ENCODE assay signal across 9 mouse cellular contexts in the genomic region with DNA sequence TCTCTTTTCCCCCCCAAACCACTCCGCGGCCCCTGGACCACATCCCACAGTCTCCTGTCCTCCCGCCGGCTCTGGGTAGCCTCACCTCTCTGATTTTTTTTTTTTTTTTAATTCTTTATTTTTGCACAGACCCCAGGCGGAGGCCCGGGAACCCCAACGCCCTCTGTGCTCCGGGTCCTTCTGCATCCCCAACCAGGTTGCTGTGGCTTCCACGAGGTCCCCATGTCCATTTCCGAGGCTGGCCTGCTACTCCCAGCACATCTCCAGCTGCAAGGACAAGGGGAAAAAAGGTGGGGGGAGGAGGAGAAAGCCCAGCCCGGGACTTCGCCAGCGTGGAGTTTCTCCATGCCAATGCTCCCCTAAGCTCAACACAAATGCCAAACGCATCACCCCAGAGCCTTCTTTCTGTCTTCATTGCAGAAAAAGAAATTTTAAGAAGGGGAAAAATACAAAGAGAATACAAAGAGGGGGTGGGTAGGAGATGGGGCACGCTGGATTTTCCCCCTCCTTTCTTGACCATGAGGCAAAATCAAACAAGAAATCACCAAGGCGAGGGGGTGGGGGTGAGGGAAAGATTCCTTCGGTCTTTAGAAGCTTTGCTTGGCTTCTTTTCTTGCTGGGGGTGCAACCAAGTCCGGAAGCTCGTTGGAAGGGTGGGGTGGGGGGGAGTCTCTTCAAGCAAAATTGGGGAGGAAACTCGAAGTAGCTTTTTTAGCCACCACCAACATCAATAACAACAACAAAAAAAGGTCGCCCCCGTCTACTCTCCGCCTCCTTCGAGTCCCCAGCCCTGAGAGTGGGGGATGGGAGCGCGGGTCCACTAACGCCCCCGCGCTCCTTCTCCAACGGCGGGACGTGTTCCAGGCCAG. TPM values are rescaled to one million over a fixed set of nuclear protein-coding genes. Genes with fewer than 3 reads are reported as not detected.
DNase-seq lines count a peak whose midpoint lies in the region; ATAC-seq and TF ChIP-seq lines count a peak whose summit lies in the region.
"Had no signal": no experiment of that assay in that cellular context is flagged by ENCODE, and none has a peak within 500 bp of the region (broad histone marks: within the 10 kb centered on the region; RNA-seq: fewer than 3 reads in every experiment).

No protein-coding gene starts in this region.

- no peak for ATAC-seq in limb, embryonic 15.5 days (ENCODE audit: insufficient number of reproducible peaks, low FRiP score, low TSS enrichment, low read depth)

- peaks cover 3% of the 10 kb centered on the region for H3K4me1 ChIP-seq in heart, adult 2 months (ENCODE audit: control insufficient read depth, insufficient read depth, low read length)
- no peaks in the 10 kb centered on the region for H3K4me1 ChIP-seq in kidney, adult 2 months (ENCODE audit: control insufficient read depth, insufficient read depth, low read length)
- H3K4me1 ChIP-seq in limb, embryonic 15.5 days, result peaks cover 27% of the 10 kb centered on the region
- peaks cover 17% of the 10 kb centered on the region for H3K4me1 ChIP-seq in thymus, adult 2 months (replicated peaks; ENCODE audit: control insufficient read depth, insufficient read depth, low read length)

- peak overlapping the region; percentile 52 for H3K4me2 ChIP-seq in limb, embryonic 15.5 days
- peak overlapping the region; percentile 75 for H3K4me2 ChIP-seq in myocyte (ENCODE audit: low read depth)

- WGBS in heart, adult 2 months, result 1% methylated on average over 32 of the region's 32 CpGs
- WGBS in kidney, adult 2 months, result 2% methylated on average over 32 of the region's 32 CpGs
- WGBS in limb, embryonic 15.5 days, result under 1% methylated on average over 32 of the region's 32 CpGs
- under 1% methylated on average over 32 of the region's 32 CpGs for WGBS in thymus, adult 2 months

- DNase-seq in gastrocnemius, adult 18-20 months (ENCODE audit: low spot score), result peak; percentile 9
- no peak for DNase-seq in gastrocnemius, adult 8-10 months (ENCODE audit: low spot score in 2 of 2)
- DNase-seq in embryo, embryonic 10.5 days (ENCODE audit: low spot score), result peak; percentile 84
- peak; percentile 63 to 71 for DNase-seq in heart, adult 2 months
- peak; percentile 50 for DNase-seq in kidney, adult 2 months
- peak; percentile 68 for DNase-seq in thymus, adult 2 months

- no peak for TF ChIP-seq EP300 in heart, adult 2 months (IDR thresholded peaks at IDR 0.05; ENCODE audit: insufficient read depth, low read depth, low read length)

- peak overlapping the region; percentile 92 for H3ac ChIP-seq in myocyte (ENCODE audit: control insufficient read depth, insufficient read length)

- H3K36me3 ChIP-seq in heart, adult 2 months (ENCODE audit: control insufficient read depth, insufficient read depth, low read length), result peaks cover 7% of the 10 kb centered on the region; the same call in 1 of the 2 replicates
- no peaks in the 10 kb centered on the region for H3K36me3 ChIP-seq in kidney, adult 2 months (ENCODE audit: control insufficient read depth, insufficient read depth, low read length)
- H3K36me3 ChIP-seq in limb, embryonic 15.5 days, result no peaks in the 10 kb centered on the region
- peaks cover 8% of the 10 kb centered on the region for H3K36me3 ChIP-seq in myocyte (ENCODE audit: control insufficient read depth, insufficient read depth)
- peaks cover 7% of the 10 kb centered on the region; the same call in 1 of the 2 replicates for H3K36me3 ChIP-seq in thymus, adult 2 months (ENCODE audit: control insufficient read depth, insufficient read depth, low read length)

- no peaks in the 10 kb centered on the region for H3K27me3 ChIP-seq in heart, adult 2 months (ENCODE audit: control insufficient read depth, insufficient read depth, low read length)
- H3K27me3 ChIP-seq in kidney, adult 2 months (replicated peaks; ENCODE audit: control insufficient read depth, insufficient read depth, low read length), result no peaks in the 10 kb centered on the region
- no peaks in the 10 kb centered on the region for H3K27me3 ChIP-seq in limb, embryonic 15.5 days
- H3K27me3 ChIP-seq in myocyte (ENCODE audit: control insufficient read depth, insufficient read depth, insufficient read length), result no peaks in the 10 kb centered on the region
- H3K27me3 ChIP-seq in thymus, adult 2 months (ENCODE audit: control insufficient read depth, insufficient read depth, low read length), result no peaks in the 10 kb centered on the region

- 0 out of 2 replicates have a peak, but pooled peaks have one; percentile 1 for TF ChIP-seq CTCF in heart, adult 2 months (IDR thresholded peaks at IDR 0.05)
- TF ChIP-seq CTCF in kidney, adult 2 months (conservative IDR thresholded peaks at IDR 0.05; ENCODE audit: insufficient read depth, insufficient read length, low read depth, low read length), result no peak
- TF ChIP-seq CTCF in thymus, adult 2 months (IDR thresholded peaks at IDR 0.05; ENCODE audit: borderline replicate concordance, control insufficient read depth, extremely low read depth, insufficient read depth, low read length, poor library complexity), result no peak

- no peaks in the 10 kb centered on the region for H3K9me3 ChIP-seq in limb, embryonic 15.5 days

- intact Hi-C loops in heart, adult 2 months (cut with DNase I), result loop anchor here (2.0 to 10.0 kb wide), 8 partner anchors 18 to 1034 kb away; a partner anchor contains a TSS

- peaks cover 2% of the 10 kb centered on the region; the same call in 1 of the 2 replicates for H3K79me2 ChIP-seq in heart, adult 2 months (replicated peaks; ENCODE audit: control insufficient read depth, insufficient read depth, low read length)
- H3K79me2 ChIP-seq in myocyte (ENCODE audit: control insufficient read depth, insufficient read depth), result peaks cover 37% of the 10 kb centered on the region

- peak overlapping the region; percentile 81 for H3K4me3 ChIP-seq in heart, adult 2 months
- peak overlapping the region; percentile 89 for H3K4me3 ChIP-seq in kidney, adult 2 months (ENCODE audit: insufficient read depth, low read depth, low read length)
- H3K4me3 ChIP-seq in limb, embryonic 15.5 days, result peak overlapping the region; percentile 81
- peak overlapping the region; percentile 99 for H3K4me3 ChIP-seq in myocyte
- H3K4me3 ChIP-seq in thymus, adult 2 months (ENCODE audit: control insufficient read depth, insufficient read depth, low read length), result peak overlapping the region; percentile 98

- TF ChIP-seq POLR2A in heart, adult 2 months (IDR thresholded peaks at IDR 0.05; ENCODE audit: insufficient read depth, low read depth, low read length), result no peak
- TF ChIP-seq POLR2A in kidney, adult 2 months (IDR thresholded peaks at IDR 0.05; ENCODE audit: low read depth, low read length), result no peak
- no peak for TF ChIP-seq POLR2A in myocyte (IDR thresholded peaks at IDR 0.05; ENCODE audit: insufficient read length, low read depth)
- TF ChIP-seq POLR2A in thymus, adult 2 months (IDR thresholded peaks at IDR 0.05; ENCODE audit: control insufficient read depth, extremely low read depth, insufficient read depth, low read length, poor library complexity), result peak; percentile 11; the same call in 1 of the 2 replicates

- H3K27ac ChIP-seq in heart, adult 2 months, result peak overlapping the region; percentile 90
- peak overlapping the region; percentile 37 for H3K27ac ChIP-seq in kidney, adult 2 months (ENCODE audit: insufficient read depth, low read depth, low read length)
- peak overlapping the region; percentile 99 for H3K27ac ChIP-seq in limb, embryonic 15.5 days
- peak overlapping the region; percentile 80 for H3K27ac ChIP-seq in thymus, adult 2 months (ENCODE audit: control insufficient read depth, insufficient read depth, low read length)
- H3K27ac ChIP-seq: macrophage had no signal

- H3K9ac ChIP-seq in heart, adult 2 months (ENCODE audit: low read depth, low read length), result peak overlapping the region; percentile 42
- H3K9ac ChIP-seq in limb, embryonic 15.5 days, result peak overlapping the region; percentile 93

TF ChIP-seq in myocyte, 11 proteins besides CTCF, POLR2A, EP300 and RAD21:
- peak; percentile 29 for TF ChIP-seq POLR2AphosphoS2 (IDR thresholded peaks at IDR 0.05; ENCODE audit: insufficient read length, low read depth)
- no peak for TF ChIP-seq TCF3 (IDR thresholded peaks at IDR 0.05; ENCODE audit: insufficient read length, low read depth)

RNA-seq across cellular contexts. Expression of a gene that starts 2.7 kb away (rescaled TPM):
- 10 to 100 TPM in 1 of 2 experiments, 1 to 10 TPM in 1; 1.7 to 11.8 TPM for total RNA-seq in gastrocnemius, adult 18-20 months (2021)
- total RNA-seq in gastrocnemius, adult 8-10 months (2022), result 1 to 10 TPM; 1.1 to 2.5 (median 1.6) TPM
- total RNA-seq in heart, adult 2 months (2021), result 10 to 100 TPM; 13.6 to 17.5 TPM
- polyA plus RNA-seq in heart, adult 2 months (2012; rRNA removed), result 8.3 and 11.9 TPM in 2 replicates
- 7.8 and 10.0 TPM in 2 replicates for polyA plus RNA-seq in kidney, adult 2 months (2012; rRNA removed)
- 38.0 and 46.2 TPM in 2 replicates for polyA plus RNA-seq in limb, embryonic 15.5 days (2015; fragmentation: Nextera tagmentation; extraction: Ambion mirVana)
- 28.2 TPM for polyA plus RNA-seq in myocyte (2012; fragmentation: generic; extraction: Trizol)
- polyA plus RNA-seq in thymus, adult 2 months (2012; rRNA removed), result 137 and 191 TPM in 2 replicates

Comparison
In these comparisons a context has a peak if more than half of its experiments do, and no peak if none do; other contexts are left out.
1. DNase-seq: peak in gastrocnemius, adult 18-20 months (single experiment), embryo, embryonic 10.5 days (single experiment), heart, adult 2 months (2 of 2), kidney, adult 2 months (single experiment) and thymus, adult 2 months (single experiment); none in gastrocnemius, adult 8-10 months (0 of 2).
2. H3K27ac ChIP-seq: peak in every context shown above with its lines; median percentile 99 in limb, embryonic 15.5 days; 90 in heart, adult 2 months; 80 in thymus, adult 2 months; 37 in kidney, adult 2 months.
3. Peak in every context shown above with its lines, with median percentiles within 50 percentile points of each other: H3K4me3 ChIP-seq.